Mouse (Mus musculus) 3T3-L1 (cell line): ENCODE measurements around the gene Erlec1.

Experiments
- DNase-seq: peaks from one replicate; pipeline ENCODE4 v3.0.0-alpha.2; 2015; ENCODE audit warnings: low read depth, low spot score

The Erlec1 gene

GRCm38 (mm10) chr11:30954279-30954725, at the start of gene Erlec1:
Erlec1 (minus strand) TSS chr11:30954335.
- peak; percentile 86 for DNase-seq

DNA sequence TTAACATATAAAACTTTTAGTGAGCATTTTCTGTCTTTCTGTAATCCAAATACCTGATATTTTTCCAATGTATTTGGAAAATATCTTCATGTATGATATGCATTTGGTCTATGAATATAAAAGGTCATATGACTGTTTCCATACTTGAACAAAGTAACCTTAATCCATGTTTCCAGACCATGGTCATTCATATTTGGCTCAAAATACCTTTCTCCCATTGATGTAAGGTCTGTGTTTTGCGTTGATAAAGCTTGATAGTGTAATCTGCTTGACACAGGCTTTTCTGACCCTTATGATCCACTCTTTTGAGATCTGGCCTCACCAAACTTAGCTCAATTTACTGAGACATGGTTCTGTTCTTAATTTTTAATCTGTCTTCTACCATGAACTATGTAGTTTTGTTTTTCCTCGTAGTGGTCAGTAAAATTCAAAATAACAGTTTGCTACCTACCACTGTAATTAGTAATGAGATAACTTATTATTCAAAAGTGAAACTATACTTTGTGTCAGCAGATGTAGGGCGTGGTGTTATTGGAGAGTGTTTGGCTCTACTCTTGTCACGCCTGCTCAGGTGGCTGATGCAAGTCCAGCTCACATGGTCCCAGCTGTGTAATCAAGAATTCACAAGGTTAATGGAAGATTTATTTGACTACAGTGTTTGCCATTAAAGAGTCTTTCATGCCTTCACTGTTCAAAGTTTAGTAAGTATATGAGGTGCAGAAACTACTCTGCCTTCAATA, 47.2 kb upstream of the Erlec1 start:
- DNase-seq = peak; percentile 42

- DNase-seq = no peak
Observed at GRCm38 (mm10) chr11:31000028-31000427, 45.9 kb upstream of the Erlec1 start.

- no peak for DNase-seq
Observed at GRCm38 (mm10) chr11:30998704-30999103, 44.6 kb upstream of the Erlec1 start.

- DNase-seq = no peak
Observed at GRCm38 (mm10) chr11:30998199-30998598, 44.1 kb upstream of the Erlec1 start.

DNA sequence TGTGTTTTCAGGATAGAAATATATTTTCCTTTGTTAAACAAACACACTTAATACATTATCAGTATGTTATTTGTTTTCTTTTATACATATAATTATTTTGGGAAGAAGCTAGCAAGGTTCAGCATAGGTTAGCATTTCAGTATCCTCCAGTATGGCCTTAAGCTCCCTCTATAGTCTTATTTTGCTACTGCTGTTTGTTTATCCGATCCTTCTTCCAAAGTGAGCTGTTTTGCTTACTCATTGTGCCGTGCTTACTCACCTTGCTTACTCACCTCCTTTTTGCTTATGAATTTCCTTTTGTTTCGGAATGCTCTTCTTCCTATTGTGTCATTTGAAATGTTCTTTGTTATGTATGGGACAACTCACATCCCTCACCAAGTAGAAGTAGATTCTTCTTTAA, 42.5 kb upstream of the Erlec1 start:
- DNase-seq = no peak

GRCm38 (mm10) chr11:30986625-30987017, 32.5 kb upstream of the Erlec1 start:
- DNase-seq = no peak

DNA sequence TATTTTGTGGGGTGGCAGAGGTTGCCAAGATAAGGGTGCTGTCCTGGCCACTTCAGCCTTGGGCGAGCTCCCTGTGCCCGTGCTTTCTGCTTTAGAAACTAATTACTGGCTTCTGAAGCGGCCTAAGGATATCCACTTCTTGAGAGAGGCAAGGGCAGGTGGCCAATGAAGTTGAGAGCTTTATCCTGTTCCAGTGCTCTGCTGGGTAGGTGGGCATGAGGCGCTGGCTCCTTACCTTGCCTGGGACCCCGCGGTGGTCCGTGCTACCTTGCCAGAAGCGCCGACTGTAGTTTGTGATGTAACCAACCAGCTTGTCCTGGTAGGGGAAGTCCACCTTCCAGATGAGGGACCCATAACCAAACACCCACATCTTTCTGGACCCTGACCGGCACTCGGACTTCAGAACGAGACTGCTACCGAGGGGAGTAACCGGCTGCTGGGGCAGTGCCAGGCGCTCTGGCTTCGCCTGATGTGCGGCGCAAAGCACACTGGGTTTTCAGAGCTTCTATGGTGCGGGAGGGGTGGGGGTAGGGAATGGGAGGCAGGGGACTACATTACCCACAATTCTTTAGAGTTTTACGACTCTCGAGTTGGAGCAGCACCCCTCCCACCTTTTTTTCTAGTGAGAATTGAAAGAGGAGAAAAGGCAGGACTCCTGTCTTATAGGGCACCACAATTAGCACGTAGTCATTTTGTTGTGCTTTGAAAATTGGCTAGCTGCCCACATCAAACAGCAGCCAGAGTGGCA, 31.9 kb upstream of the Erlec1 start, which contains the start of gene Chac2:
Gene Chac2 (minus strand): TSS at position 474 of the 748 bp plus-strand sequence.
- peak; percentile 97 for DNase-seq

- DNase-seq = no peak
Observed at GRCm38 (mm10) chr11:30985237-30985636, 31.1 kb upstream of the Erlec1 start.

GRCm38 (mm10) chr11:30953469-30954154, 523 bp downstream of the Erlec1 start:
- DNase-seq = peak; percentile 51

DNA sequence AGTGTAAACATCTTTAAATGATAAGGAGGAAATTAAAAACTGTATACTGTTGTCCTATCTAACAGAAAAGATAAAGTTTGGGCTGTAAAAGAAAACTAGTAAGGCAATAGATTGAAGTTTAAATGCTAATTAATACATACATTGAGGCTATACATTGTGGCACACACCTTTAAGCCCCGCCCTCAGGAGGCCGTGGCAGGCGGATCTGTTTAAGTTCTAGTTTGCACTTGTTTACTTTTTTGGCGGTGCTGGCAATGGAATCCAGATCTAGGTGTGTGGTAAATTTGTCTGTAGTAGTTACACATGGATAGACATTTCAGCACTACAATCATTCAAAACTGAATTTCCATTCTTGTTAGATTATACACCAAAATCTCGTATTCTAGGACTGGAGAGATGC, 1.3 kb downstream of the Erlec1 start:
- DNase-seq = peak; percentile 3

GRCm38 (mm10) chr11:30943522-30943921, 10.6 kb downstream of the Erlec1 start:
- no peak for DNase-seq

GRCm38 (mm10) chr11:30928498-30928897, 25.6 kb downstream of the Erlec1 start:
- no peak for DNase-seq

GRCm38 (mm10) chr11:30928079-30928478, 26.1 kb downstream of the Erlec1 start:
- DNase-seq = no peak

GRCm38 (mm10) chr11:30923283-30923682, 30.9 kb downstream of the Erlec1 start:
- no peak for DNase-seq

- no peak for DNase-seq
Observed at GRCm38 (mm10) chr11:30920641-30921040, 33.5 kb downstream of the Erlec1 start.

GRCm38 (mm10) chr11:30912311-30912710, 41.8 kb downstream of the Erlec1 start:
- DNase-seq = no peak

DNA sequence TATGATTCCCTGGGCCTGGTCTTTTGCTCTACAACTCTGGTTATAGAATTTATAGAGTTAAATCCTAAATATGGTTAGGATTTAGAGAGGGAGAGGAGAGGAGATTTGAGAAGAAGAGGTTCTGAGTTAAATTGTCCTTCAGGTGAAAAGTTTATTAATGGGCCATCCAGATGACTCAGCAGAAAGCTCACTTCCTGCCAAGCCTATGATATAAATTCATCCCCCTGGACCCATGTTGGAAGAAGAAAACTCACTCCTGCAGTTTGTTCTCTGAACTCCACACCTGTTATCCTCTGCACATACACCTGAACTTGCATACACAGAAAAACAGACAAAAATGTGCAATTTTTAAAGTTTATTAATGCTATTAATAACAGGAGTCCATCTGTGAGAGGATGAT, 54.8 kb downstream of the Erlec1 start:
- DNase-seq = no peak

DNA sequence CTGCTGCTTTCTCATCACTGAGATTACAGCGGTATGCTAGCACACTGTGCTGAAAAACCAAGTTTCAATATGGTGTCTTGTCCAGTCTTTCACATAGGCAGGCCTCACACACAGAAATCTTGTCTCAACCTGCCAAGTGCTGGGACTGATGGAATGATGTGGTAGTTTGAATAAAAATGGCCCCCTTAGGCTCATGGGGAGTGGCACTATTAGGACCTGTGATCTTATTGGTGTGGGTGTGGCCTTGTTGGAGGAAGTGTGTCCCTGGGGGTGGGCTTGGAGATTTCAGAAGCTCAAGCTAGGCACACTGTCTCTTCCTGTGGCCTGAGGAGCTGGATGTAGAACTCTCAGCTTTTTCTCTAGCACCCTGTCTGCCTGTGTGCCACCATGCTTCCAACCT, 57.9 kb downstream of the Erlec1 start:
- no peak for DNase-seq

- no peak for DNase-seq
Observed at GRCm38 (mm10) chr11:30888153-30888552, 66.0 kb downstream of the Erlec1 start.

- no peak for DNase-seq
Observed at GRCm38 (mm10) chr11:30885171-30885871, 68.8 kb downstream of the Erlec1 start, which contains the start of the genes Gpr75 and Asb3. Gpr75 (plus strand) TSS chr11:30885358. Asb3 (plus strand) TSS chr11:30885416.
